ENCODE assay signal across 15 mouse cellular contexts in genomic region chr2:130812487-130812886, GRCm38 (mm10).
A peak's percentile ranks its signal among the peaks of the same experiment; 100 is the strongest.
DNase-seq lines count a peak whose midpoint lies in the region; ATAC-seq and TF ChIP-seq lines count a peak whose summit lies in the region.
"Had no signal": no experiment of that assay in that cellular context is flagged by ENCODE, and none has a peak within 500 bp of the region (broad histone marks: within the 10 kb centered on the region; RNA-seq: fewer than 3 reads in every experiment).

No protein-coding gene starts in this region.

- intact Hi-C loops in left cerebral cortex, adult 2 months (cut with DNase I), result no loop called here

- ATAC-seq in embryonic facial prominence, embryonic 11.5 days (replicated peaks; ENCODE audit: insufficient number of reproducible peaks, low FRiP score, low TSS enrichment, low read depth), result no peak
- ATAC-seq: activated CD4-positive, CD25-positive, alpha-beta regulatory T cell, adult 4 months had no signal

- H3K4me3 ChIP-seq in embryonic facial prominence, embryonic 11.5 days (ENCODE audit: low read depth, low read length), result no peak overlapping the region
- no peak overlapping the region for H3K4me3 ChIP-seq in embryonic facial prominence, embryonic 10.5 days
- H3K4me3 ChIP-seq in left cerebral cortex, adult 2 months, result no peak overlapping the region
- H3K4me3 ChIP-seq: erythroblast, embryonic 14.5 days; heart, embryonic 10.5 days; hindbrain, embryonic 15.5 days; myocyte had no signal

- H3K4me2 ChIP-seq in embryonic facial prominence, embryonic 11.5 days (ENCODE audit: low read depth, low read length), result no peak overlapping the region
- H3K4me2 ChIP-seq: hindbrain, embryonic 15.5 days had no signal

- H3K36me3 ChIP-seq in embryonic facial prominence, embryonic 11.5 days (replicated peaks; ENCODE audit: control insufficient read depth, insufficient read depth, low read depth, low read length), result no peaks in the 10 kb centered on the region
- H3K36me3 ChIP-seq in embryonic facial prominence, embryonic 10.5 days (replicated peaks), result peaks cover 59% of the 10 kb centered on the region

- H3K9ac ChIP-seq in embryonic facial prominence, embryonic 11.5 days (replicated peaks; ENCODE audit: low read length), result no peak overlapping the region
- H3K9ac ChIP-seq: hindbrain, embryonic 15.5 days had no signal

- no peak overlapping the region for H3K27ac ChIP-seq in embryonic facial prominence, embryonic 11.5 days (replicated peaks; ENCODE audit: low read depth, low read length)
- H3K27ac ChIP-seq in embryonic facial prominence, embryonic 10.5 days (replicated peaks), result no peak overlapping the region
- no peak overlapping the region for H3K27ac ChIP-seq in left cerebral cortex, adult 2 months
- H3K27ac ChIP-seq: heart, embryonic 10.5 days; hindbrain, embryonic 15.5 days had no signal

- WGBS in embryonic facial prominence, embryonic 11.5 days, result 95% methylated on average over 1 of the region's 1 CpGs
- 92% methylated on average over 1 of the region's 1 CpGs for WGBS in embryonic facial prominence, embryonic 10.5 days

- H3K27me3 ChIP-seq in embryonic facial prominence, embryonic 11.5 days (ENCODE audit: control insufficient read depth, insufficient read depth, low read length), result no peaks in the 10 kb centered on the region
- no peaks in the 10 kb centered on the region for H3K27me3 ChIP-seq in embryonic facial prominence, embryonic 10.5 days (replicated peaks; ENCODE audit: low read depth, poor library complexity, severe bottlenecking)
- H3K27me3 ChIP-seq: hindbrain, embryonic 15.5 days had no signal

- no peaks in the 10 kb centered on the region for H3K9me3 ChIP-seq in embryonic facial prominence, embryonic 11.5 days (replicated peaks; ENCODE audit: control insufficient read depth, low read length)
- no peaks in the 10 kb centered on the region for H3K9me3 ChIP-seq in embryonic facial prominence, embryonic 10.5 days
- H3K9me3 ChIP-seq: heart, embryonic 10.5 days; hindbrain, embryonic 15.5 days had no signal

- peak; percentile 30 for DNase-seq in embryonic facial prominence, embryonic 11.5 days (ENCODE audit: low spot score)
- DNase-seq in embryonic facial prominence, embryonic 10.5 days (ENCODE audit: low spot score), result no peak
- no peak for DNase-seq in left cerebral cortex, adult 2 months (ENCODE audit: extremely low spot score in 1 of 2, low spot score in 2 of 2)
- DNase-seq in left cerebral cortex, adult 9 months (ENCODE audit: low spot score in 2 of 2), result no peak
- DNase-seq in 416B (ENCODE audit: low read depth) (peak; percentile 44), ZHBTc4 (ENCODE audit: low read depth, low spot score) (peak; percentile 35)
- no peak for DNase-seq in ovary, postnatal 14 days (ENCODE audit: low spot score)
- DNase-seq in layer of hippocampus, postnatal 14 days (ENCODE audit: low spot score in 2 of 2), result no peak
- DNase-seq: cerebellum, postnatal 25 days; thymus, postnatal 4 days had no signal

- H3K4me1 ChIP-seq in embryonic facial prominence, embryonic 11.5 days (ENCODE audit: control insufficient read depth, insufficient read depth, low read length), result no peaks in the 10 kb centered on the region
- H3K4me1 ChIP-seq in embryonic facial prominence, embryonic 10.5 days, result peaks cover 14% of the 10 kb centered on the region
- H3K4me1 ChIP-seq: heart, embryonic 10.5 days; hindbrain, embryonic 15.5 days had no signal

- TF ChIP-seq CTCF in left cerebral cortex, adult 2 months (IDR thresholded peaks at IDR 0.05), result peak; percentile 47

Comparison
In these comparisons a context has a peak if more than half of its experiments do, and no peak if none do; other contexts are left out.
1. DNase-seq: peak in embryonic facial prominence, embryonic 11.5 days (single experiment), 416B (single experiment) and ZHBTc4 (single experiment); none in embryonic facial prominence, embryonic 10.5 days (single experiment), left cerebral cortex, adult 2 months (0 of 2), left cerebral cortex, adult 9 months (0 of 2), ovary, postnatal 14 days (single experiment) and layer of hippocampus, postnatal 14 days (0 of 2).